Mouse (Mus musculus): Measurements from ENCODE around the gene Lsm5. TPM values are rescaled to one million over a fixed set of nuclear protein-coding genes. Genes with fewer than 3 reads are reported as not detected.

Lsm5 gene
- polyA plus RNA-seq, 1 experiment from 2014 or later = 98.6 TPM

- H3K9ac ChIP-seq (ENCODE audit: low read depth, low read length) = no peak overlapping the region
Observed at GRCm38 (mm10) chr6:56714186-56714573, 9.7 kb upstream of the Lsm5 start.

GRCm38 (mm10) chr6:56692445-56692844 lies 12.1 kb downstream of the Lsm5 start:
- no peak overlapping the region for H3K4me3 ChIP-seq (ENCODE audit: low read length)
- no peaks in the 10 kb centered on the region for H3K27me3 ChIP-seq (replicated peaks; ENCODE audit: control insufficient read depth, insufficient read depth, low read length)
- no peaks in the 10 kb centered on the region for H3K36me3 ChIP-seq (ENCODE audit: control insufficient read depth, insufficient read depth, low read length)
- H3K9ac ChIP-seq (ENCODE audit: low read depth, low read length) = no peak overlapping the region
- no peak overlapping the region for H3K27ac ChIP-seq (ENCODE audit: low read length)
- no peak overlapping the region for H3K4me2 ChIP-seq (ENCODE audit: low read depth, low read length)
- no peaks in the 10 kb centered on the region for H3K4me1 ChIP-seq (ENCODE audit: control insufficient read depth, insufficient read depth, low read length)
- no peak for ATAC-seq
- WGBS = 76% methylated on average over 4 of the region's 4 CpGs
- no peaks in the 10 kb centered on the region for H3K9me3 ChIP-seq (ENCODE audit: control insufficient read depth, low read length)

More at GRCm38 (mm10) chr6:56714186-56714573, 9.7 kb upstream of the Lsm5 start:
- WGBS = 39% methylated on average over 7 of the region's 7 CpGs
- Histone ChIP-seq H3K9me3 (ENCODE audit: control insufficient read depth, low read length) (no peaks in the 10 kb centered on the region), H3K4me2 (ENCODE audit: low read depth, low read length) (peak overlapping the region; percentile 45), H3K4me1 (ENCODE audit: control insufficient read depth, insufficient read depth, low read length) (peaks cover 4% of the 10 kb centered on the region; the same call in 1 of the 2 replicates), H3K27me3 (replicated peaks; ENCODE audit: control insufficient read depth, insufficient read depth, low read length) (no peaks in the 10 kb centered on the region), H3K27ac (ENCODE audit: low read length) (peak overlapping the region; percentile 98; the same call in 1 of the 2 replicates), H3K36me3 (ENCODE audit: control insufficient read depth, insufficient read depth, low read length) (no peaks in the 10 kb centered on the region), H3K4me3 (ENCODE audit: low read length) (peak overlapping the region; percentile 88)
- no peak for ATAC-seq

- H3K4me2 ChIP-seq (ENCODE audit: low read depth, low read length) = no peak overlapping the region
- no peak overlapping the region for H3K4me3 ChIP-seq (ENCODE audit: low read length)
- no peak for ATAC-seq
- no peaks in the 10 kb centered on the region for H3K9me3 ChIP-seq (ENCODE audit: control insufficient read depth, low read length)
- no peaks in the 10 kb centered on the region for H3K4me1 ChIP-seq (ENCODE audit: control insufficient read depth, insufficient read depth, low read length)
- H3K27me3 ChIP-seq (replicated peaks; ENCODE audit: control insufficient read depth, insufficient read depth, low read length) = no peaks in the 10 kb centered on the region
- H3K27ac ChIP-seq (ENCODE audit: low read length) = no peak overlapping the region
- H3K9ac ChIP-seq (ENCODE audit: low read depth, low read length) = no peak overlapping the region
- no peaks in the 10 kb centered on the region for H3K36me3 ChIP-seq (ENCODE audit: control insufficient read depth, insufficient read depth, low read length)
- 9% methylated on average over 2 of the region's 2 CpGs for WGBS
Observed at GRCm38 (mm10) chr6:56691205-56691604, 13.3 kb downstream of the Lsm5 start.

DNA sequence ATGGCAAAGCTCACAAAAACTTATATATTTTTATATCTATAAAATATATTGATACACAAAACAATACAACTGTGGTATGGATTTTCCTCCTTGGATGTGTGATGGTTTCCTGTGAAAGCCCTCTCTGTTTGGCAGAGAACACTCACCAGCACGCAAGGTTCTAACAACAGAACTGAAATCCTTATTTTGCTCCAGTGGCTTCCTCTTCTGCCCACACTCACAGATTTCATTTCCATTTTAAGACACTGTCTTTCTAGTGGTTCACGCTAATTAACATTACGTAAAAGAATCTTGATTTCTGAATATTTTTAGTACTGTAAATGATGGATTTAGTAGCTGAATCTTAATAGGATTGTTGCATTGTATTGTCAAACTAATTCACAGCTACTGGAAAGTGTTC lies 16.3 kb downstream of the Lsm5 start:
- ATAC-seq = no peak
- 89% methylated on average over 3 of the region's 3 CpGs for WGBS

GRCm38 (mm10) chr6:56664410-56664809 lies 40.1 kb downstream of the Lsm5 start:
- H3K36me3 ChIP-seq (ENCODE audit: control insufficient read depth, insufficient read depth, low read length) = no peaks in the 10 kb centered on the region
- 90% methylated on average over 3 of the region's 3 CpGs for WGBS
- no peak for ATAC-seq

More for the DNA sequence above, 16.3 kb downstream of the Lsm5 start:
- no peaks in the 10 kb centered on the region for H3K27me3 ChIP-seq (replicated peaks; ENCODE audit: control insufficient read depth, insufficient read depth, low read length)
- H3K4me3 ChIP-seq (ENCODE audit: low read length) = no peak overlapping the region
- no peaks in the 10 kb centered on the region for H3K9me3 ChIP-seq (ENCODE audit: control insufficient read depth, low read length)
- no peak overlapping the region for H3K4me2 ChIP-seq (ENCODE audit: low read depth, low read length)
- H3K4me1 ChIP-seq (ENCODE audit: control insufficient read depth, insufficient read depth, low read length) = no peaks in the 10 kb centered on the region
- no peak overlapping the region for H3K27ac ChIP-seq (ENCODE audit: low read length)
- H3K36me3 ChIP-seq (ENCODE audit: control insufficient read depth, insufficient read depth, low read length) = no peaks in the 10 kb centered on the region
- H3K9ac ChIP-seq (ENCODE audit: low read depth, low read length) = no peak overlapping the region

DNA sequence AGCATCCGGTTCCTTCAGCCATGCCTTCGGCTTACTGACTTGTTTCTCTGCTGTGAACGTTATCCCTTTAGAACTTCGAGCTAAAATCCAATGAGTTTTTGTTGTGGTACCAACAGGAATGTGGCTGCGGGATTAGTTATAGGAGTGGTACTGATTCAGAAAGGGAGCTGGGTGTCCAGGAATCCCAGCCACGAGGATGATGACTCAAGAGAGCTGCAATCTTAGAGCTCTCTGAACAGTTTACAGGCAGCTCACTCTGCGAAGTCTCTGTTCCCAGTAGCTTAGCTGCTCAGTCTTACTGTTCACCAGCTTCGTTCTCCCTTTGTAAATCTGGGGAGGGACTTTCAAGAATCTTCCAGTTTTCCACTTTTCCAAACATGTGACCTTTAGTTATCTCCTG lies 49.1 kb downstream of the Lsm5 start:
- Histone ChIP-seq H3K4me1 (ENCODE audit: control insufficient read depth, insufficient read depth, low read length) (peaks cover 4% of the 10 kb centered on the region; the same call in 1 of the 2 replicates), H3K9ac (ENCODE audit: low read depth, low read length) (no peak overlapping the region), H3K4me3 (ENCODE audit: low read length) (no peak overlapping the region), H3K36me3 (ENCODE audit: control insufficient read depth, insufficient read depth, low read length) (no peaks in the 10 kb centered on the region), H3K4me2 (ENCODE audit: low read depth, low read length) (no peak overlapping the region), H3K9me3 (ENCODE audit: control insufficient read depth, low read length) (no peaks in the 10 kb centered on the region), H3K27me3 (replicated peaks; ENCODE audit: control insufficient read depth, insufficient read depth, low read length) (peaks cover 8% of the 10 kb centered on the region), H3K27ac (ENCODE audit: low read length) (no peak overlapping the region)
- 81% methylated on average over 8 of the region's 8 CpGs for WGBS
- no peak for ATAC-seq

More at GRCm38 (mm10) chr6:56664410-56664809, 40.1 kb downstream of the Lsm5 start:
- no peak overlapping the region for H3K9ac ChIP-seq (ENCODE audit: low read depth, low read length)
- H3K4me3 ChIP-seq (ENCODE audit: low read length) = no peak overlapping the region
- no peak overlapping the region for H3K27ac ChIP-seq (ENCODE audit: low read length)
- H3K4me1 ChIP-seq (ENCODE audit: control insufficient read depth, insufficient read depth, low read length) = no peaks in the 10 kb centered on the region
- no peaks in the 10 kb centered on the region for H3K9me3 ChIP-seq (ENCODE audit: control insufficient read depth, low read length)
- H3K4me2 ChIP-seq (ENCODE audit: low read depth, low read length) = no peak overlapping the region
- H3K27me3 ChIP-seq (replicated peaks; ENCODE audit: control insufficient read depth, insufficient read depth, low read length) = no peaks in the 10 kb centered on the region

DNA sequence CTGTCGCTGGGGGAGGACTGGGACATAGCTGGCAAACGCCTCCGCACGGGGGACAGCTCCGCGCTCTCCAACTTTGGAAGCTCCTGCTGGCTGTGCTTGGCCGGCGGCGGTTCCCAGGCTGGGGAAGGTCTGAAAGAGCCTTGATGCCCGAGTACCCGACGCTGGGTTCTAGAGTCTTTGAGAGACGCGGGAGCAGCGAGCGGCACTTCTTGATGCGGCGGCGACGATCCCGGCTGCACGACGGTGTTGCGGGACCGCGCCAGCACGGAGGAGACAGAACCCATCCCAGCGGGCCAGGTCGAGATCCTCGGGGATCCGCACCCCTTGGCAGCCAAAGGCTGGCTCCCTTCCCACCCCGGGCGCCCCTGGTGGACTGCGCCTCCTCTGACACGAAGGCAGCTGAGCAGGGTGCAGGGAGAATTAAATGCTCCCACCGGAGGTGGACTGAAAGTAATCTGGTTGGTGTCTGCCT lies 52.4 kb downstream of the Lsm5 start:
- peak overlapping the region; percentile 47 for H3K4me3 ChIP-seq (ENCODE audit: low read length)
- H3K36me3 ChIP-seq (ENCODE audit: control insufficient read depth, insufficient read depth, low read length) = no peaks in the 10 kb centered on the region
- peak overlapping the region; percentile 81 for H3K4me2 ChIP-seq (ENCODE audit: low read depth, low read length)
- under 1% methylated on average over 36 of the region's 36 CpGs for WGBS
- ATAC-seq = peak; percentile 40; the same call in 1 of the 2 replicates
- H3K9ac ChIP-seq (ENCODE audit: low read depth, low read length) = peak overlapping the region; percentile 58
- no peak overlapping the region for H3K27ac ChIP-seq (ENCODE audit: low read length)
- peaks cover 8% of the 10 kb centered on the region for H3K27me3 ChIP-seq (replicated peaks; ENCODE audit: control insufficient read depth, insufficient read depth, low read length)
- H3K9me3 ChIP-seq (ENCODE audit: control insufficient read depth, low read length) = no peaks in the 10 kb centered on the region
- peaks cover 4% of the 10 kb centered on the region; the same call in 1 of the 2 replicates for H3K4me1 ChIP-seq (ENCODE audit: control insufficient read depth, insufficient read depth, low read length)

Other genes starting within 250 kb of the Lsm5 start
- gene Pde1c, start 135.6 kb downstream of the Lsm5 start, polyA plus RNA-seq (2015; fragmentation: Nextera tagmentation; extraction: Ambion mirVana) = 1.5 TPM in 2 replicates
- 10.0 and 11.8 TPM in 2 replicates for gene Avl9, start 10.2 kb upstream of the Lsm5 start, polyA plus RNA-seq (2015; fragmentation: Nextera tagmentation; extraction: Ambion mirVana)
- gene Kbtbd2, start 93.1 kb upstream of the Lsm5 start, polyA plus RNA-seq (2015; fragmentation: Nextera tagmentation; extraction: Ambion mirVana) = 17.1 and 19.3 TPM in 2 replicates
- gene Fkbp9, start 127.3 kb upstream of the Lsm5 start, polyA plus RNA-seq (2015; fragmentation: Nextera tagmentation; extraction: Ambion mirVana) = 88.1 and 89.0 TPM in 2 replicates
- 63.2 and 68.4 TPM in 2 replicates for gene Nt5c3, start 219.2 kb upstream of the Lsm5 start, polyA plus RNA-seq (2015; fragmentation: Nextera tagmentation; extraction: Ambion mirVana)
- 0.29 and 0.36 TPM in 2 replicates for gene Vmn1r4, start 219.3 kb upstream of the Lsm5 start, polyA plus RNA-seq (2015; fragmentation: Nextera tagmentation; extraction: Ambion mirVana)

All from intestine, embryonic 16.5 days (tissue).